Mouse (Mus musculus) intestine, embryonic 15.5 days (tissue): ENCODE data around the gene Celsr2. TPM values are rescaled to one million over a fixed set of nuclear protein-coding genes. Genes with fewer than 3 reads are reported as not detected.

Experiments
- ATAC-seq: fragments of 200-750 bp; cut with Nextera tagmentation; 2 replicates; pipeline ENCODE4 v1.8.0; 2017; ENCODE audit warnings: moderate TSS enrichment, moderate library complexity
- H3K27ac ChIP-seq: fragments of 300-500 bp; sonication (generic); 2 replicates; pipeline ENCODE4 v1.5.1; 2015; ENCODE audit warnings: mild to moderate bottlenecking, inconsistent platforms
- H3K27me3 ChIP-seq: fragments of 300-500 bp; sonication (generic); replicated peaks from 2 replicates; pipeline ENCODE4 v1.6.1; 2015; ENCODE audit warnings: inconsistent platforms
- H3K36me3 ChIP-seq: fragments of 300-500 bp; sonication (generic); 2 replicates; pipeline ENCODE4 v1.6.1; 2015; ENCODE audit warnings: inconsistent platforms
- H3K4me1 ChIP-seq: fragments of 300-500 bp; sonication (generic); replicated peaks from 2 replicates; pipeline ENCODE4 v1.6.1; 2015; ENCODE audit warnings: inconsistent platforms
- H3K4me2 ChIP-seq: fragments of 300-500 bp; sonication (generic); replicated peaks from 2 replicates; pipeline ENCODE4 v1.6.1; 2015; ENCODE audit warnings: mild to moderate bottlenecking, inconsistent platforms
- H3K4me3 ChIP-seq: fragments of 300-500 bp; sonication (generic); replicated peaks from 2 replicates; pipeline ENCODE4 v1.5.1; 2015; ENCODE audit warnings: inconsistent platforms
- H3K9ac ChIP-seq: fragments of 300-500 bp; sonication (generic); 2 replicates; pipeline ENCODE4 v1.6.1; 2015; ENCODE audit warnings: inconsistent platforms
- H3K9me3 ChIP-seq: fragments of 300-500 bp; sonication (generic); 2 replicates; pipeline ENCODE4 v1.6.1; 2016; ENCODE audit warnings: inconsistent platforms
- WGBS: fragments of 180-500 bp; shearing (Covaris S2); methylation state at CpG from one replicate; pipeline ENCODE4 v1.1.7; 2015; 5-methylcytosine and 5-hydroxymethylcytosine counted together
- polyA plus RNA-seq: library from polyadenylated mRNA; unstranded; fragments of >200 nt; fragmentation: Nextera tagmentation; extraction: Ambion mirVana; gene quantifications from 2 replicates; pipeline ENCODE4 v1.2.1, GENCODE M21; 2015

The Celsr2 gene
- polyA plus RNA-seq, 1 experiment from 2014 or later = 3.2 TPM

GRCm38 (mm10) chr3:108389111-108389545 is 26.2 kb downstream of the Celsr2 start:
- peak overlapping the region; percentile 40 for H3K4me2 ChIP-seq
- H3K4me1 ChIP-seq = peaks cover 37% of the 10 kb centered on the region
- H3K27ac ChIP-seq = no peak overlapping the region
- peaks cover 4% of the 10 kb centered on the region; the same call in 1 of the 2 replicates for H3K36me3 ChIP-seq
- ATAC-seq = peak; percentile 85
- no peak overlapping the region for H3K4me3 ChIP-seq
- no peaks in the 10 kb centered on the region for H3K27me3 ChIP-seq
- WGBS = 4% methylated on average over 5 of the region's 5 CpGs
- no peaks in the 10 kb centered on the region for H3K9me3 ChIP-seq
- H3K9ac ChIP-seq = peak overlapping the region; percentile 8; the same call in 1 of the 2 replicates

DNA sequence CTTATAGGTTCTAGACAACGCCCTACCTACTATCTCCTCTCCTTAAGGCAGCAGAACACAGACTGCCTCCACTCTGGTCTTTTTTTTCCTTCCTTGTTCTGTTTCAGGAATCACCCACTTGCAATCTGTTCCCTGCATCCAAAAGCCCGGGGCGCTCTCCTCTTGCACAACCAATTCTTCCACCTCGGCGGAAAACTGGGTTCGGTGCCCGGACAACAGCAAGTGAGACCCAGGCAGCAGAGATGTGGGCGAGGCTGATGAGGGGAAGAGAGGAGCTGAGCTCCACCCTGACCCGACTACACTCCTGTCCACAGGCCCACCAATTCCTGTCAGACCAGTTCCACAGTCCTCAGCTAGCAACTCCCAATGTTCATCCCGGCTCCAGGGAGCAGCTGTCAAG is 29.2 kb downstream of the Celsr2 start:
- H3K27ac ChIP-seq = no peak overlapping the region

GRCm38 (mm10) chr3:108384425-108384824 is 30.9 kb downstream of the Celsr2 start:
- ATAC-seq = no peak
- Histone ChIP-seq H3K36me3 (peaks cover 4% of the 10 kb centered on the region; the same call in 1 of the 2 replicates), H3K4me2 (peak overlapping the region; percentile 78), H3K27me3 (no peaks in the 10 kb centered on the region), H3K9ac (peak overlapping the region; percentile 58), H3K4me1 (peaks cover 39% of the 10 kb centered on the region), H3K27ac (no peak overlapping the region), H3K9me3 (no peaks in the 10 kb centered on the region), H3K4me3 (peak overlapping the region; percentile 73)
- WGBS = 39% methylated on average over 2 of the region's 2 CpGs

More for the DNA sequence above, 29.2 kb downstream of the Celsr2 start:
- H3K4me1 ChIP-seq = peaks cover 41% of the 10 kb centered on the region
- peaks cover 4% of the 10 kb centered on the region; the same call in 1 of the 2 replicates for H3K36me3 ChIP-seq
- H3K4me3 ChIP-seq = no peak overlapping the region
- no peak overlapping the region for H3K4me2 ChIP-seq
- no peak for ATAC-seq
- no peak overlapping the region for H3K9ac ChIP-seq
- H3K27me3 ChIP-seq = no peaks in the 10 kb centered on the region
- WGBS = 77% methylated on average over 10 of the region's 10 CpGs
- no peaks in the 10 kb centered on the region for H3K9me3 ChIP-seq

- ATAC-seq = peak; percentile 94
- Histone ChIP-seq H3K4me2 (peak within 1 kb of the TSS; percentile 78), H3K36me3 (peaks cover 4% of the 10 kb centered on the region; the same call in 1 of the 2 replicates), H3K4me3 (peak within 1 kb of the TSS; percentile 73), H3K9me3 (no peaks in the 10 kb centered on the region), H3K9ac (peak within 1 kb of the TSS; percentile 58), H3K4me1 (peaks cover 35% of the 10 kb centered on the region), H3K27ac (peak within 1 kb of the TSS; percentile 72), H3K27me3 (no peaks in the 10 kb centered on the region)
- 1% methylated on average over 44 of the region's 44 CpGs for WGBS
Observed at GRCm38 (mm10) chr3:108383485-108384354, 31.6 kb downstream of the Celsr2 start, which contains the start of gene Psrc1. Psrc1 (plus strand) TSS chr3:108383839.

GRCm38 (mm10) chr3:108381945-108382875 is 33.1 kb downstream of the Celsr2 start:
- ATAC-seq = no peak
- Histone ChIP-seq H3K9me3 (no peaks in the 10 kb centered on the region), H3K27me3 (no peaks in the 10 kb centered on the region), H3K4me2 (peak overlapping the region; percentile 78), H3K4me3 (peak overlapping the region; percentile 73; the same call in 1 of the 2 replicates), H3K4me1 (peaks cover 34% of the 10 kb centered on the region), H3K27ac (no peak overlapping the region), H3K36me3 (peaks cover 3% of the 10 kb centered on the region; the same call in 1 of the 2 replicates), H3K9ac (no peak overlapping the region)
- 54% methylated on average over 14 of the region's 14 CpGs for WGBS

DNA sequence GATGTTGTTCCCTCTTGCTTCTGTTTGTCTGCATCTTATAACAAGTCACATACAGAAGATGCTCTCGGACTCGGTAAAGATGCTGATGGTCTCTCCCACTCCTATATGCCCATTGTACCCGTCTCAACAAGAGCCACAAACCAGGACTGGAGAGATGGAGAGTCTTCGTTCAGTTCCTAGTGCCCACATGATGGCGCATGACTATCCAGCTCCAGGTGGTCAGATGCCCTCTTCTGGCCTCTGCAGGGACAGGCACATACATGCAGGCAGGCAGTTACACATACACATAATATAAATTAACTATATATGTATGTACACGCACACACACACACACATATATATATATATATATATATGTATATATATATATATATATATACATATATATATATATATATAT is 34.7 kb downstream of the Celsr2 start:
- H3K9me3 ChIP-seq = no peaks in the 10 kb centered on the region
- no peak for ATAC-seq
- peaks cover 32% of the 10 kb centered on the region for H3K4me1 ChIP-seq
- H3K4me2 ChIP-seq = no peak overlapping the region
- no peaks in the 10 kb centered on the region for H3K36me3 ChIP-seq
- no peak overlapping the region for H3K27ac ChIP-seq
- no peak overlapping the region for H3K4me3 ChIP-seq
- no peaks in the 10 kb centered on the region for H3K27me3 ChIP-seq
- WGBS = 80% methylated on average over 6 of the region's 6 CpGs
- no peak overlapping the region for H3K9ac ChIP-seq

DNA sequence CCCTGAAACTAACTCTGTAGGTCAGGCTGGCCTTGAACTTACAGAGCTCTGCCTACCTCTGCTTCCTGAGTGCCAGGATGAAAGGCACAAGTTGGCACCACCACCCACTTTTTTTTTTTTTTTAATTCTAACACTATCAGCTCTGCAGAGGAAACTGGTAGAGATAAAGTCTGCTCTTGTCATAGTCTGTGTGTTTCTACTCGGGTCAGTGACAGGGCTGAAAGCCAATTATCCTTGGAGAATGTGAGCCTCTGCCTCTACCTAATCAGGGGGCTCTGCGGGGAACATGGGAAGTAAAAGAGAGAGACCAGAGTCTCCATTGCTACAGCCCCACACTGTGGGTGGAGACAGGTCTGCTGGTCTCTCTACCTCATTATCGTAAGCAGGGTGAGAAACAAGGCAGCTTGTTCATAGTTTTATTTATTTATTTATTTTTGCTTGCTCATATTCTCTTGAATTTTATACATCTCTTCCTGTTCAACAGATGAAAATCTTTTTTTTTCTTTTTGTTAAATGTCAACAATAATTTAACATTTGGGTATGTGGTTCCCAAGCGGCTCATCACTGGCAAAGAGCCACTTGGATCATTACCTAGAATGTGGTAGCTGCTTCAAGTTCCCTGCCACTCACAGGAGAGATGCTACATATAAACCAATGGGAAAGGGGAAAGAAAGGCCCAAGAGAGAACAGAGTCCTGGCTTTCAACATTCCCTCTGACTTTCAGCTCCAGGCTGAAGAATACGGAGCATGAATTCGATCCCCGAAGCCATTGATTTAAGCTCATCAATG is 36.3 kb downstream of the Celsr2 start:
- H3K4me1 ChIP-seq = peaks cover 18% of the 10 kb centered on the region; the same call in 1 of the 2 replicates
- H3K27me3 ChIP-seq = no peaks in the 10 kb centered on the region
- no peak overlapping the region for H3K4me3 ChIP-seq
- 80% methylated on average over 7 of the region's 7 CpGs for WGBS
- no peaks in the 10 kb centered on the region for H3K36me3 ChIP-seq
- H3K4me2 ChIP-seq = no peak overlapping the region
- H3K9ac ChIP-seq = no peak overlapping the region
- H3K9me3 ChIP-seq = no peaks in the 10 kb centered on the region
- H3K27ac ChIP-seq = no peak overlapping the region
- ATAC-seq = no peak

- Histone ChIP-seq H3K4me3 (no peak overlapping the region), H3K9me3 (no peaks in the 10 kb centered on the region), H3K4me2 (no peak overlapping the region), H3K9ac (no peak overlapping the region), H3K27ac (no peak overlapping the region), H3K4me1 (no peaks in the 10 kb centered on the region), H3K36me3 (no peaks in the 10 kb centered on the region), H3K27me3 (no peaks in the 10 kb centered on the region)
- no peak for ATAC-seq
- 41% methylated on average over 3 of the region's 3 CpGs for WGBS
Observed at GRCm38 (mm10) chr3:108372691-108373090, 42.7 kb downstream of the Celsr2 start.

DNA sequence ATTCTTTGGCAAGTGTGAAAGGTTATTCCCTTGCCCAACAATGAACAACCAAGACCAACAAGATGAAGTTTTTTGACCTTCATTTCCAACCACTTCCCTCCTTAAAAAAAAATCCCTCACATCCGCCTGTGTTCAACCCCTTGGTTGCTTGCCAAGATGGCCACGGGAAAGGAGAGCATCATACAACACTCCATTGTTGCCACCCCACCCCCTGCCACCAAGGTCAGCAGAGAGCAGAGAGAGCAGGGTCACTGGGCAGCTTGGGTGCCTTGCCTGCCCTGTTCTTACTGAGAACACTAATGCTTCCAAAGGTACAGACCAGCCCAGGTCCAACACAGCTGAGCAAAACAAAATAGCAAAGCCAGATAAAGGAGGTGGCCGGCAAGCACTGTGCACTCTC is 43.1 kb downstream of the Celsr2 start:
- peaks cover 2% of the 10 kb centered on the region; the same call in 1 of the 2 replicates for H3K4me1 ChIP-seq
- H3K27ac ChIP-seq = no peak overlapping the region
- 50% methylated on average over 3 of the region's 3 CpGs for WGBS
- H3K9ac ChIP-seq = no peak overlapping the region
- ATAC-seq = no peak
- H3K4me3 ChIP-seq = no peak overlapping the region
- H3K36me3 ChIP-seq = no peaks in the 10 kb centered on the region
- no peaks in the 10 kb centered on the region for H3K9me3 ChIP-seq
- H3K27me3 ChIP-seq = no peaks in the 10 kb centered on the region
- H3K4me2 ChIP-seq = no peak overlapping the region

- no peak overlapping the region for H3K9ac ChIP-seq
- H3K4me3 ChIP-seq = no peak overlapping the region
- H3K9me3 ChIP-seq = no peaks in the 10 kb centered on the region
- peaks cover 7% of the 10 kb centered on the region; the same call in 1 of the 2 replicates for H3K4me1 ChIP-seq
- no peaks in the 10 kb centered on the region for H3K36me3 ChIP-seq
- H3K27ac ChIP-seq = no peak overlapping the region
- WGBS = 76% methylated on average over 5 of the region's 5 CpGs
- H3K27me3 ChIP-seq = no peaks in the 10 kb centered on the region
- ATAC-seq = peak; percentile 12; the same call in 1 of the 2 replicates
- no peak overlapping the region for H3K4me2 ChIP-seq
Observed at GRCm38 (mm10) chr3:108368721-108369120, 46.6 kb downstream of the Celsr2 start.

DNA sequence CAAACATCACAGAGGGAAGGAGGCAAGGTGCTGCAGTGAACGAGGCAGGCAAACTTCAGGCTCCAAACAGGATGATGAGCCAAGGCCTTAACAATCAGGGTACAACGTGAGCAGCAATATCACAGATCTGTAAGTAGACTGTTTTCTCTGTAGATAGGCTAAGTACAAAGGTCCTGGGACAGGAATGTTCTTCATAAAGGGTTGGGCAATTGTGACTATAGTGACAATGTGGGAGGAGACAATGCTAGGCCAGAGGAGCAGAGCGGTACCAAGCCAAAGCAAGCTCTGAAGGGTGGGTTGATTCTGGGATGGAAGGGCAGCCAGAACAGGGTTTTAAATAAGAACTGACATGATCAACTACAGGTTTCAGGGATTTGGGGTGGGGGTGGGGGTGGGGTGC is 47.5 kb downstream of the Celsr2 start:
- Histone ChIP-seq H3K36me3 (no peaks in the 10 kb centered on the region), H3K27ac (no peak overlapping the region), H3K9ac (no peak overlapping the region), H3K4me2 (no peak overlapping the region), H3K4me3 (no peak overlapping the region), H3K27me3 (no peaks in the 10 kb centered on the region), H3K9me3 (no peaks in the 10 kb centered on the region), H3K4me1 (peaks cover 7% of the 10 kb centered on the region; the same call in 1 of the 2 replicates)
- ATAC-seq = peak; percentile 86
- 69% methylated on average over 3 of the region's 3 CpGs for WGBS
